Mouse (Mus musculus): ENCODE measurements around the gene Pcsk1n. TPM values are rescaled to one million over a fixed set of nuclear protein-coding genes. Genes with fewer than 3 reads are reported as not detected.

Gene Pcsk1n
- polyA plus RNA-seq, 2 experiments, result not detected

DNA sequence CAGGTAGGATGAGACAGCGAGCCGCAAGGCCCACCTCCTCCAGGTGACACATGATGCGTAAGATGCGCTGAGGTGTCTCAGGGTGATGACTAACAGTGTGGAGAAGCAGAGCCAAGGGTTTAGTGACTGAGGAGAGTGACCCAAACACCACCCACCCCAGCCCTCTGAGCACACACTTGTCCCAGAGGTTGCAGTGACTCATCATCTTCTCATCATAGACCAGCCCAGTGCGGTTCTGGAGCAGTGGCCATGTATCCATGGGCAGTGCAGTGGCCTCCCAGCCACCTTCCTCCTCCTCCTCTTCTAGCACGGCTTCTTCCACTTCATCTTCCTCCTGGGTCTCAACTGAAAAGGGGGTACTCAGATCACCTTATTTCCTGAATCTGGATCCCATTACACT, 18.0 kb downstream of the Pcsk1n start:
- Histone ChIP-seq H3K9ac (replicated peaks) (no peak overlapping the region), H3K4me1 (replicated peaks; ENCODE audit: control insufficient read depth in 2 of 2, insufficient read depth in 2 of 2, low read length in 1 of 2) (no peaks in the 10 kb centered on the region), H3K9me3 (ENCODE audit: control insufficient read depth, low read length) (no peaks in the 10 kb centered on the region), H3K27ac (no peak overlapping the region), H3K27me3 (ENCODE audit: control insufficient read depth, insufficient read depth, low read length) (no peaks in the 10 kb centered on the region), H3K4me3 (ENCODE audit: insufficient read depth in 1 of 2, low read depth in 2 of 2, low read length in 2 of 2) (no peak overlapping the region), H3K36me3 (replicated peaks; ENCODE audit: control insufficient read depth, insufficient read depth, low read depth) (no peaks in the 10 kb centered on the region), H3K4me2 (ENCODE audit: low read depth) (no peak overlapping the region)
- no peak for TF ChIP-seq CTCF (IDR thresholded peaks at IDR 0.05; ENCODE audit: low read depth)
- TF ChIP-seq EP300 (IDR thresholded peaks at IDR 0.05; ENCODE audit: low read depth), result no peak
- ATAC-seq (ENCODE audit: insufficient read depth) (no peak), DNase-seq (ENCODE audit: low read depth in 3 of 3, low spot score in 3 of 3) (no peak)
- 77% methylated on average over 6 of the region's 6 CpGs for WGBS (ENCODE audit: insufficient replicate concordance)

DNA sequence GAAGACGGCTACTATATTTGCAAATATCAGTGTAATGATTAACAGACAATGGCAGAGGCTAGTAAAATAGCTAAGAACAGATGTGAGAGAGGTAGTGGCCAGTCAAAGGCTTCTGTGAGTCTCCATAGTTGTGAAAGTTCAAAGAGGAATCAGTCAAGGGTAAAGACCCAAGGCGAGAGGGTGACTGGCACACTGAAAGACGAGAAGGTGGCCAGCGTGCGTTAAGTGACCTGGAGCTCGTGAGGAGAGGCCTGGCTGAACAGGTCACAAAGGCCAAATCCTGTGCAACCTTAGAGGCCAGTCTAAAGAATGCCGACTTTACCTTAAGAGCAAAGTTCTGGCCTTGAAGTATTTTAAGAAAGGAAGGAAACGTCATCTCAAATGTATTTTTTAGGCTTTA, 26.0 kb downstream of the Pcsk1n start:
- DNase-seq (ENCODE audit: low read depth in 3 of 3, low spot score in 3 of 3) (no peak), ATAC-seq (ENCODE audit: insufficient read depth) (no peak)
- Histone ChIP-seq H3K27me3 (ENCODE audit: control insufficient read depth, insufficient read depth, low read length) (no peaks in the 10 kb centered on the region), H3K4me3 (ENCODE audit: insufficient read depth in 1 of 2, low read depth in 2 of 2, low read length in 2 of 2) (no peak overlapping the region), H3K36me3 (replicated peaks; ENCODE audit: control insufficient read depth, insufficient read depth, low read depth) (no peaks in the 10 kb centered on the region), H3K9ac (replicated peaks) (no peak overlapping the region), H3K27ac (no peak overlapping the region), H3K9me3 (ENCODE audit: control insufficient read depth, low read length) (no peaks in the 10 kb centered on the region), H3K4me2 (ENCODE audit: low read depth) (no peak overlapping the region), H3K4me1 (replicated peaks; ENCODE audit: control insufficient read depth in 2 of 2, insufficient read depth in 2 of 2, low read length in 1 of 2) (peaks cover 0 to 5% of the 10 kb centered on the region in 2 experiments; a peak in 1 of 4 replicates)
- TF ChIP-seq CTCF (IDR thresholded peaks at IDR 0.05; ENCODE audit: low read depth) (no peak), EP300 (IDR thresholded peaks at IDR 0.05; ENCODE audit: low read depth) (no peak)
- WGBS (ENCODE audit: insufficient replicate concordance), result 69% methylated on average over 8 of the region's 8 CpGs

DNA sequence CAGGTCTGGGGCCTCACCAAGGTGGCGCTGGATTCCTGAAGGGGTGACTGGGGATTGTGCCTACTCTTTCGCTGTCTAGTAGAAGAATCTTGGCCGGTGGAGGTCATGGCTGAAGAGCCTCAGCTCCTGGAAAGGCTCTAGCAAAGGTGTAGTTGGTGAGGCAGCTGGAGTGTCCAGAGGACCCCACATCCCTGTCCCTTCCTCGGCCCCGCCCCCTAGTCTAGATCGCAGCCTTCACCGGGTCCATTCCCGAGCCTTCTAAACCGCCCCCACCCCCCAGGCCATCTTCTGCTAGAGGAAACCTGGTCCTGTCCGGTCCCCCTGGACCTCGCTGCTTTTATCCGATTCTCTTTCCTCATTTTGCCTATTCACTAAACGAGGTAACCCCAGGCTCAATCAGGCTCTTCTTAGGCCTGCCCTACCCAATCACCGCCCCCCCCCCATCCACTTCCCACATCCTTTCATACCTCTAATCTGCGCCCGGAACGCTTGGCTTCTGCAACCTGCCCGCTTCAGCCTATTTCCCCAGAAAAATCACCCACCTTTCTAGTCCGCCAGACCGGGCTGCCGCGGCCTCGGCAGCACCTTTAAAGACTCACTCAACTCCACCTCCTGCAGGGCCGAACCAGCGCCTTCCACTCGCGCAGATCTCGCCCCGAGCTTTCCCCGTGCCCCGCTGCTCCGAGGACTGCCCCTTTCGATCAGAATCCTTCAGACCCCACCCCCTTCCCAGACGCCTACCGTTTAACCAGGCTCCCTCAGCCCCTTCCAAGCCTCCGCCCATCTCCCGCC, 27.7 kb downstream of the Pcsk1n start, which contains the start of gene Hdac6:
TSS of gene Hdac6 (minus strand) at position 782 of the 792 bp plus-strand sequence.
- Histone ChIP-seq H3K4me1 (replicated peaks; ENCODE audit: control insufficient read depth in 2 of 2, insufficient read depth in 2 of 2, low read length in 1 of 2) (peaks cover 0 to 5% of the 10 kb centered on the region in 2 experiments; a peak in 1 of 4 replicates), H3K9ac (replicated peaks) (peak within 1 kb of the TSS; percentile 65), H3K27ac (no peak within 1 kb of the TSS), H3K27me3 (ENCODE audit: control insufficient read depth, insufficient read depth, low read length) (no peaks in the 10 kb centered on the region), H3K36me3 (replicated peaks; ENCODE audit: control insufficient read depth, insufficient read depth, low read depth) (no peaks in the 10 kb centered on the region), H3K4me3 (ENCODE audit: insufficient read depth in 1 of 2, low read depth in 2 of 2, low read length in 2 of 2) (peak within 1 kb of the TSS; percentile 57 to 61), H3K4me2 (ENCODE audit: low read depth) (peak within 1 kb of the TSS; percentile 75), H3K9me3 (ENCODE audit: control insufficient read depth, low read length) (no peaks in the 10 kb centered on the region)
- TF ChIP-seq CTCF (IDR thresholded peaks at IDR 0.05; ENCODE audit: low read depth) (no peak), EP300 (IDR thresholded peaks at IDR 0.05; ENCODE audit: low read depth) (no peak)
- no peak for DNase-seq (ENCODE audit: low read depth in 3 of 3, low spot score in 3 of 3)
- 11% methylated on average over 36 of the region's 37 CpGs for WGBS (ENCODE audit: insufficient replicate concordance)
- ATAC-seq (ENCODE audit: insufficient read depth), result no peak

DNA sequence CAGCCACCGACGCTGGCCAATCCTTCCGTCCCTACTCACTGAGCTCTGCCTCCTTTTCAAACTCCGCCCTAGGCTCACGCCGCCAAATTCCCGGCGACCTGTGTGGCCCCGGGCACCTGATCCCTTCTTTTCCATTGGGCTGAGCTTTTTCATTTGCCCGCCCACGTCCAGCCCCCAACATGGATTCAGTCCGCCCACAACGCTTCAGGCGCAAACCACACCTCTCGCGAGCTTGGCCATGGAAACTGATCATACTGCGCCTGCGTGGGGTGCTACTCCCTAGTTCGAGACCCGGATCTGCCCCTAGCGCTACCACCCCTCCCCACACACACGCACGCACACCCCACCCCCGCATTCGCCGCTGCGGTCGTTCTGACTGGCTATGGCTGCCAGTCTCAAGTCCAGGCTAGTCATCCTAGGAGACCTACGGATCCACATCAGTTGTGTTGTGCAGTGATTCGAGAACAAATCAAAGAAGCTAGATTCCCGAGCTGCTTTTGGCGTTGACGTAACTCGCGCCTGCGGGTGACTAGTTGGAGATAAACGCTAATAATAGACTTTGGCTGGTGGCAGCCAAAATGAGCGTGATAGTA, 28.4 kb downstream of the Pcsk1n start:
- H3K4me1 ChIP-seq (replicated peaks; ENCODE audit: control insufficient read depth in 2 of 2, insufficient read depth in 2 of 2, low read length in 1 of 2), result peaks cover 0 to 5% of the 10 kb centered on the region in 2 experiments; a peak in 1 of 4 replicates
- H3K9ac ChIP-seq (replicated peaks), result no peak overlapping the region; the same call in 1 of the 2 replicates
- H3K36me3 ChIP-seq (replicated peaks; ENCODE audit: control insufficient read depth, insufficient read depth, low read depth), result no peaks in the 10 kb centered on the region
- no peaks in the 10 kb centered on the region for H3K9me3 ChIP-seq (ENCODE audit: control insufficient read depth, low read length)
- H3K27me3 ChIP-seq (ENCODE audit: control insufficient read depth, insufficient read depth, low read length), result no peaks in the 10 kb centered on the region
- peak overlapping the region; percentile 57 to 61 for H3K4me3 ChIP-seq (ENCODE audit: insufficient read depth in 1 of 2, low read depth in 2 of 2, low read length in 2 of 2)
- ATAC-seq (ENCODE audit: insufficient read depth) (peak; percentile 100), DNase-seq (ENCODE audit: low read depth in 3 of 3, low spot score in 3 of 3) (peak; percentile 84 to 90 (median 87))
- H3K4me2 ChIP-seq (ENCODE audit: low read depth), result peak overlapping the region; percentile 75
- 6% methylated on average over 38 of the region's 38 CpGs for WGBS (ENCODE audit: insufficient replicate concordance)
- TF ChIP-seq CTCF (IDR thresholded peaks at IDR 0.05; ENCODE audit: low read depth) (no peak), EP300 (IDR thresholded peaks at IDR 0.05; ENCODE audit: low read depth) (0 out of 2 replicates have a peak, but pooled peaks have one; percentile 15)
- no peak overlapping the region for H3K27ac ChIP-seq

DNA sequence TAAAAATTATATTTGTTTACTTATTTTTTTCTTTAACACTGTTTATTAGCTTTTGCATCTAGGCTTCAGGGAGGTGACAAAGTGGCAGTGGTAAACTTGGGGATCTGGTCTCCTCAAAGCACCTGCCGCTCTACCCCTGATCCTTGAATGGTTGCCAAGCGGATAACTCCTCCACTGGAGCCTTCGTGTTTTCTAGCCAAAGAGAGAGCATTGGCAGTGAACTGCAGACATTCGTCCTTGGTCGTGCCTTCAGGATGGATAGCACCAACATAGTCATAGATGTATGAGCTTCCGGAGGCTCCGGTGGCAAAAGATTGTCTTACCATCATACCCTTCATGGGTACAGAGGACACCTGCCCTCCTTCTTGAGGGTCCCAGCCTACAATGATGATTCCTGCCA, 30.5 kb downstream of the Pcsk1n start:
- H3K4me3 ChIP-seq (ENCODE audit: insufficient read depth in 1 of 2, low read depth in 2 of 2, low read length in 2 of 2), result no peak overlapping the region
- TF ChIP-seq CTCF (IDR thresholded peaks at IDR 0.05; ENCODE audit: low read depth) (no peak), EP300 (IDR thresholded peaks at IDR 0.05; ENCODE audit: low read depth) (no peak)
- no peaks in the 10 kb centered on the region for H3K9me3 ChIP-seq (ENCODE audit: control insufficient read depth, low read length)

More for the DNA sequence above, 30.5 kb downstream of the Pcsk1n start:
- WGBS (ENCODE audit: insufficient replicate concordance), result 73% methylated on average over 7 of the region's 7 CpGs
- DNase-seq (ENCODE audit: low read depth in 3 of 3, low spot score in 3 of 3) (no peak), ATAC-seq (ENCODE audit: insufficient read depth) (no peak)
- H3K4me1 ChIP-seq (replicated peaks; ENCODE audit: control insufficient read depth in 2 of 2, insufficient read depth in 2 of 2, low read length in 1 of 2), result peaks cover 0 to 5% of the 10 kb centered on the region in 2 experiments; a peak in 1 of 4 replicates
- no peaks in the 10 kb centered on the region for H3K36me3 ChIP-seq (replicated peaks; ENCODE audit: control insufficient read depth, insufficient read depth, low read depth)
- H3K27me3 ChIP-seq (ENCODE audit: control insufficient read depth, insufficient read depth, low read length), result no peaks in the 10 kb centered on the region
- H3K9ac ChIP-seq (replicated peaks), result no peak overlapping the region
- H3K4me2 ChIP-seq (ENCODE audit: low read depth), result no peak overlapping the region
- H3K27ac ChIP-seq, result no peak overlapping the region
